Mouse (Mus musculus) left cerebral cortex, postnatal 14 days (tissue): ENCODE data around the gene Madd. TPM values are rescaled to one million over a fixed set of nuclear protein-coding genes. Genes with fewer than 3 reads are reported as not detected.
A peak's percentile ranks its signal among the peaks of the same experiment; 100 is the strongest.

Source experiments
- DNase-seq, 2 experiments: peaks; one replicate each; pipeline ENCODE4 v3.0.0; 2021 to 2022; ENCODE audit warnings: low spot score in 2 of 2, mixed read lengths in 1 of 2
- intact Hi-C: fragments of 180-260 bp; cut with DNase I; formaldehyde crosslinking; loops from one replicate; pipeline ENCODE4 v1.15.1; 2025
- total RNA-seq, 2 experiments: library from RNA; stranded (reverse); gene quantifications; 2 replicates each; pipeline ENCODE4 v1.2.3; 2021

The Madd gene
- total RNA-seq, 2 experiments from 2014 or later: 202 to 239 TPM

DNA sequence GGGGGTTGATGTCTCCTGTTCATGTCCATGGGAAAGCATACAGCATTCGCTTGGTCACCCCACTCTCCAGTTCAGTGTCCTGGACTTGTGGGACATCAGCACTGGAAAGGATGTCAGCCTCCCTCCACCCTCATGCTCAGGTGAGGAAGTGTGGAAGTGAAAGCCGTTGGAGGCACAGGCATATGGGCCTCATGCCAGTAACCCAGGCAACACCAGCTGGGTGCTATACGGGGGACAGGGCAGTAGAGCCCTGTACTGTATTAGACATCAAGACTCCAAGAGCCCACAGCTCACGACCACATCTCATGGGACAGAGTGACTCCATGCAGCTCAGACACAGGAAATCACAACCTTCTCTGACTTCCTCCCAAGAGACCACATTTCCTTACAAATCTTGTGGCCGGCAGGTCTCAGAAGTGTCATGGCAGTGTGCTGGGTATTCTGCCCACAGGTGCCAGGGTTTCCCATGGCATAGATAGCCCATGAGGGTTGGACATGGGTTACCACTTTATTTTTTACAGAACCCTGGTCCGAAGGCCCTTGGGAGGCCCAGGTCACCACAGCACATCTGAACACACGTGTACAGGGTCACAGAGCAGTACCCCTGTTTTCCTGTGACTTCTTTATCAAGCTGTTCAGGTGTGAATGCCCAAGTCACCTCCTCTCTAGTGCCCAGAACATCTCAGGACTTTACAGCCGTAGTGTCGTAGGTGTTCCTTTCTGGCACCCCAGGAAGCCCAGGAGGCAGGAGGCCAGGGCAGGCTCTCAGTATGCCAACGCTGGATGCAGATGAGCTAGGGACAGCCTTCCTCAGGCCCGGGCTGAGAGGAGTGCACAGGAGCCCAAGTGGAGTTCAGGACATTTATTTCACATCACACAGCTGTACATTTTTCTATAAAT, 46.9 kb downstream of the Madd start:
- no peak for DNase-seq
- intact Hi-C loops: no loop called here

DNA sequence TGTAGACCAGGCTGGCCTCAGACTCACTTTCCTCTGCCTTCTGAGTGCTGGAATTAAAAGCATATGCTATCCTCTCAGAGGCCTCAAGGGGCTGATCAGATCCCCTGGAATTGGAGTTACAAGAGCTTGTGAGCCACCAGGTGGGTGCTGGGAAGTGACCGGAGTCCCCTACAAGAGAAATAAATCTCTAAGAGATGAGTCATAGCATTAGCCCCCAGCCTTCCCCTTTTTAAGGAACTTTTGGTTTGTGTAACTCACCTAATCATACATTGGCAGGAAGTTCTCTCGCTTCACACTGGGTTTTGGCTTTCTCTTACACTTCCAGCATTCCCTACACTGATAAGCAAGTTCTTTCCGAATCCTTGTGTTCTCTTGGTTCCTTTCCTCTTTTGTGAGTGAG, 51.6 kb downstream of the Madd start:
- DNase-seq: no peak
- intact Hi-C loops: no loop called here

DNA sequence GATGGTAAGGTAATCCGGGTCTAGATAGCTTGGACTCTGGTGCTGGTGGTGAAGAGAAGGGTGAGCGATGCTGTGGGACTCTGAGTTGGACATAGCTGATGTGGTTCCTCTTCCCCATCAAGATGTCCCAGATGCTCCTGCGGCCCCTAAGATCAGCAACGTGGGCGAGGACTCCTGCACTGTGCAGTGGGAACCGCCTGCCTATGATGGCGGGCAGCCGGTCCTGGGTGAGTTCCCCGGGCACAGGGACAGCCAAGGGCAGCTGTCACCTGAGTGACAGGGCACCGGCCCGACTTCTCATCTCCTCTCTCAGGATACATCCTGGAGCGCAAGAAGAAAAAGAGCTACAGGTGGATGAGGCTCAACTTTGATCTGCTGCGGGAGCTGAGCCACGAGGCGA, 52.4 kb downstream of the Madd start:
- no peak for DNase-seq
- intact Hi-C loops: no loop called here

DNA sequence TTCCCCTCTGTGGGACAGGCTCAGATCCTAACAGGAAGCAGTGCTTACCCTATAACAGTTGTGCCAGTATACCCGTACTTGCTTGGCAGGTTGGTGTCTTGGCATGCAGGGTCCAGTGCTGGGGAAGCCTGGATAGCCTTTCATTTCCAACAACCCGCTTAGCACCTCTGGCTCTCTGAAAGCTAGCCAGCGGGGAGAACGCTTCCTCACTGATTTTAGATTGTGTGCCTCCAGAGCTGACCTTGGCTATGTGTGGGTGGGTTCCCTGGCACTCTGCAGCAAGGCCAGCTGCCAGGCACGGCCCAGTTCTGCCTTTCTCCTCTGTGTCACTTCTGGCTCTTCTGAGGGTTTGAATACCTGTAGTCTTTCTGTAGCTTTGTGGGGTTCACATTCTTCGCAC, 53.5 kb downstream of the Madd start:
- no peak for DNase-seq
- intact Hi-C loops: no loop called here

- intact Hi-C loops: no loop called here
- DNase-seq: no peak
Measured at GRCm38 (mm10) chr2:91128761-91129160, 54.9 kb downstream of the Madd start.

GRCm38 (mm10) chr2:91125101-91125500, 58.5 kb downstream of the Madd start:
- intact Hi-C loops: no loop called here
- DNase-seq: no peak

DNA sequence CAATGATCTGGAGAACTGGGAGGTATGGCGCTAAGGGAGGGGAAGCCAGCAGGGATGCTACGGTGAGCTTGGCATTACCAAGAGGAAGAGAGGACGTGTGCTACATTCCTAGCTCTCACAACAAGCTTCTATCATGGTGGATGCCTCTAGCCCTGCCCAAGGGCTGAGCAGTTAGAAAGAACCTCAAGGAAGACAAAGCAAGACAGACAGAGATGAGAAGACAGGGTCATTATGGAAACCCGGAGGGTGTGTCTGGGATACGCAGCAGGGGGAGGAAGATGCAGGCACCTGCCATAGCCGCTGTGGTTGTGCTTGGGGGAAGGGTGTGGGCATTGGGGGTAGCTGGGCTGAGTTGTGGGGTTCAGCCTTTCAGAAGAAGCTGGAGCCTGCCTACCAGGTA, 60.1 kb downstream of the Madd start:
- DNase-seq: no peak
- intact Hi-C loops: no loop called here

- DNase-seq: no peak
Measured at GRCm38 (mm10) chr2:91121497-91121896, 62.1 kb downstream of the Madd start.

DNA sequence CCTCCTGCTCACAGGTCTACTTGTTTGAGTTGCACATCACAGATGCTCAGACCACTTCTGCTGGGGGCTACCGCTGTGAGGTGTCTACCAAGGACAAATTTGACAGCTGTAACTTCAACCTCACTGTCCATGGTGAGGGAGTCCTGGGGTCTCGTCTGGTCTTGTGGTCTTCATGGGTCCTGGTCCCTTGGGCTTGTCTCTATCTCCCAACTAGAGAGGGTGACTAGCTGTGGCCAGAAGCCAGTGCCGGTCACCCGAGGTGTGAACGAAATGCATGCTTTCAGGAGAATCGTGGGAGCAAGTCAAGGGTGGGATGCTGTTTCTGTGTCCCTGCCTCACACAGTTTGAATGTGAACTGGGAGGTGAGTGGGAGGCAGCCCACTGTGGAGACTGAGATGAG, 62.6 kb downstream of the Madd start:
- DNase-seq: no peak
- intact Hi-C loops: no loop called here

More at GRCm38 (mm10) chr2:91121497-91121896, 62.1 kb downstream of the Madd start:
- intact Hi-C loops: no loop called here

- intact Hi-C loops: no loop called here
- no peak for DNase-seq
Measured at GRCm38 (mm10) chr2:91120261-91120671, 63.4 kb downstream of the Madd start.

DNA sequence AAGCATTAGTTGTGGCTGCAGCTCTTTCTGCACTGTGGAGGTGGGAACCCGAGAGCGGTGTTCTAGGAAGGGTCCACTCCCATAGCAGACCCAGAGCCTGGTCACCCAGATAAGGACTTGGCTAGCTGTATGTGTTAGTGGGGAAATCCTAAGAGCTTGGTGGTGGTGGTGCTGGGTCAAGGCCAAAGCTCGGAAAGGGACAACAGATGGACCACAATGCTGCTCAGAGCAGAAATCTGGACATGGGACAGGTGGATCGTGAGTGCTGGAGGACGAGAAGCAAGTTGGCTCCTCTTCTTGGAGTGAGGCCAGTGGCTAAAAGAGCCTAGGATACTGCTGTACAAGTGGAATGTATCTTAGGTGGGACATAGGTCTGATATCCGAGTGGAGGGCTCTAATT, 64.1 kb downstream of the Madd start:
- DNase-seq: no peak

GRCm38 (mm10) chr2:91119061-91119460, 64.6 kb downstream of the Madd start:
- intact Hi-C loops: loop anchor here (10.0 kb wide), 1 partner anchor 116 kb away; the partner anchor contains the start of gene Ddb2
- DNase-seq: no peak

More for the DNA sequence above, 64.1 kb downstream of the Madd start:
- intact Hi-C loops: loop anchor here (10.0 kb wide), 1 partner anchor 115 kb away; the partner anchor contains the start of gene Ddb2

- DNase-seq: no peak
- intact Hi-C loops: loop anchor here (10.0 kb wide), 1 partner anchor 116 kb away; the partner anchor contains the start of gene Ddb2
Measured at GRCm38 (mm10) chr2:91118647-91119046, 65.0 kb downstream of the Madd start.

DNA sequence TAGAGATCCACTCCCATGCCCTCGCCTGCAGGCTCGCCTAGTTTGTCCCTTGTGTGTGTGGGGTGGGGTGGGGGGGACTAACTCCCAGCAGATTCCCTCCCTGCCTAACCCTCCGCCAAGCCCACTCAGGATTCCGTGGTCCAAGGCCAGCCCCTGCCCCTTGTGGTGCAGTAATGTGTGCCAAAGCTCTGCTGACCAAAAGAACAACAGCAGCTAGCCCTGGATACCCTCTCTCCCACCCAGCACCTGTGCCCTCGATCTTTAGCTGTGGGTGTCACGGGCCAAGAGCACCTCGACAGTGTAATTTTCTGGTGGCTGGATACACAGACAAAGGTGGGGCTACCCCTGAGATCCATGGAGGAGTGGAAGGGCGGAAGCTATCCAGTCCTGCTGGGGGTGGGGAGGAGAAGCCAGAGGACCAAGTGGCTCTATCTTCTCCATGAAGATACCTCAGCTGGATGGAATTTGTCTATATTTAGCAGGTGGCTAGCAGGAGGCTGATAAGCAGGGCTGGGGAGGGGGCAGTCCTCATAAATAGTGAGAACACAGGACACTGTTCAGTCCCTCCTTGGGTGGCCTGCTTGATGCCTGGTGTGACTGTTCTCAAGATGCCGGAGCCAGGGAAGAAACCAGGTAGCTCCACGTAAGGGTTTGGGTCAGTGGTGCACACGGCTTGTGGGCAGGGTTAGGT, 65.9 kb downstream of the Madd start, which contains the start of gene Mybpc3:
Mybpc3 (plus strand) TSS at position 560 of the 691 bp plus-strand sequence.
- DNase-seq: no peak
- intact Hi-C loops: loop anchor here (10.0 kb wide), 1 partner anchor 117 kb away; the partner anchor contains the start of gene Ddb2

- DNase-seq: no peak
- intact Hi-C loops: loop anchor here (10.0 kb wide), 1 partner anchor 118 kb away; the partner anchor contains the start of gene Ddb2
Measured at GRCm38 (mm10) chr2:91116842-91117241, 66.8 kb downstream of the Madd start.

DNA sequence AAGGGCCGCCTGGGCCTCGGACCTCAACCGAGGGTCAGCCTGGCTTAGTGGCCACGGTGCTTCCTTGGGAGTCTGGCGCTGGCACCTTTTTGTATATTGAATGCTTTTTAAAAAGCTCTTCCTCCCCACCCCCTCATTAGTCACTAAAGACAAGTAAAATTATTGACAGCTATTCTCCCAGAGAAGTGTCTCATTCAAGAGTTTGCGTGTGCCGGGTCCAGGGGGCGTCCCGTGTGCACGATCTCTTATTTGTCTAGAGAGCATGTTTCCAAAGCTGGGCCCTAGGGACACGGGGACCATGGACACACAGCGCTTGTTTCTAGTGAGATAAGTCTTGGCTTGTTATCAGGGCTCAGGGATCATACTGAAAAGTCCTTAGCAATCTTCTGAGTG, 68.1 kb downstream of the Madd start:
- intact Hi-C loops: loop anchor here (10.0 kb wide), 1 partner anchor 119 kb away; the partner anchor contains the start of gene Ddb2
- no peak for DNase-seq

- DNase-seq: peak; percentile 91 to 93
- intact Hi-C loops: loop anchor here (10.0 kb wide), 1 partner anchor 120 kb away; the partner anchor contains the start of gene Ddb2
Measured at GRCm38 (mm10) chr2:91114781-91115577, 68.7 kb downstream of the Madd start.

DNA sequence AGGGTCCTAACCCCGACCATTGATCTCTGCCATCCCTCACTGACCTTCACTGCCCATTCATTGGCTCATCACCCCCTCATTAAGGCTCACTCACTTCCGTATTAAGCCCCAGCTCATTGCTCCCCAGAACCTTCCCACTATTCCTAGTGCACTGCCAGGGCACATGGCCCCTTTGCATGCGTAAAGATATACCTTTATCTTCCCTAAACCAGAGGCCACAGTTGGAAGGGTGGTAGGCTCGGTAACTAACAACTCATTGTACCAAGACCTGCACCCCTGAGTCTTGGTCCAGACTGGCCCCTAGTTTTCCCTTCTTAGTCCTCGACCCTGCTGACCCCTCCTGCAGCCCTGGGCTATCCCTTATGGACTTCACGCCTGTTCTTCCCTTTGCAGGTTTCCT, 69.8 kb downstream of the Madd start:
- no peak for DNase-seq
- intact Hi-C loops: loop anchor here (10.0 kb wide), 1 partner anchor 121 kb away; the partner anchor contains the start of gene Ddb2

DNA sequence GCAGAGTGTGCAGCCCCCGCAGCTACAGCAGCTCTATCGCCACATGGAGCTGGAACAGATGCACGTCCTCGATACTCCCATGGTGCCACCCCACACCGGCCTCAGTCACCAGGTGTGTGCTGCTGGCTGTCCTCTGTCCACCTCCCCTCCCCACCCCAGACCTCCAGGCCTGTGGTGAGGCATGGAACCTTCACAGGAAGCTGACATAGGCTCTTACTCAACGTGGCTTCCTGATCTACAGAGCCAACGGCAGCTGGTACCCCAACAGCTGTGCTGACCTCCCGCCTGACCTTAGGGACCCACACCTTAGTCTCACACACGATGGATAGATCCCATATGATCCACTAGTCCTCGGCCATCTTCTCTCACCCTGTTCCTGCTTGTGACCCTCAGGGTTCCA, 70.3 kb downstream of the Madd start:
- DNase-seq: no peak
- intact Hi-C loops: loop anchor here (10.0 kb wide), 1 partner anchor 121 kb away; the partner anchor contains the start of gene Ddb2
